Mouse (Mus musculus): Measurements from ENCODE around the gene Lmo1. TPM values are rescaled to one million over a fixed set of nuclear protein-coding genes. Genes with fewer than 3 reads are reported as not detected.

The Lmo1 gene
- total RNA-seq (2017) = 3.4 and 7.3 TPM in 2 replicates

DNA sequence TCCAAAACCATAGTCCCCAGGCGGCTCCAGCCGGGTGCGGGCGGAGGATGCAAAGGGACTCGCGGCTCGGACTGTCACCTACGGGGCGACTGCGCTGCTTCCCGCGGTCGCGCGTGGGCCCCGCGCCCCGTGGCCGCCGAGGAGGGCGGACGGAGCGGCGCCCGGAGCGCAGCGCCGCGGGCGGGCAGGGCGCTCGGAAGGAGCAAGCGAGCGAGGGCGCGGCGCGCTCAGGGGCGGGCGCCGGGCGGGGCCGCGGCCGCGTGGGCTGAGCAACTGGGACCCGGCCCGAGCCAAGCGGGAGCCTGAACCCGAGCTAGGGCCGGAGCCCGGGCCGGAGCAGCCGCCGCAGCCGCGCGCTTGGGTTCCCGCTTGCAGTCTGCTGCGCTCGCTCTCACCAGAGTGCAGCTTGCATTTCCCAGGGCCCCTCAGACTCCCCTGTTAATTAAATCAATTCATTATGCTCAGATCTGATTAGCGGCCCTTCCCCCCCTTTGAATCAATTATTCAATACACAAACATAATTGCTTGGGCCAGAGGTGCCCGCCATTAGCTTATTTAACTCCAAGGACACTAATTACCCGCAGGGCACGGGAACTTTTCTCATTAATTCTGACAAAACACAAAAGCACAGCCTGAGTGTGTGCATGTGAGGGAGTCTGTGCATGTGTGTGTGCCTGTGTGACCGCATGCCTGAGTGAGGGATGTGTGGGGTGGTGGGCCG, at the start of gene Lmo1:
Gene Lmo1, minus strand, starts transcription at position 259 of the 721 bp plus-strand sequence.
- no peak for ATAC-seq (replicated peaks in 1 of 2; ENCODE audit: insufficient read depth in 1 of 2, low FRiP score in 2 of 2, low TSS enrichment in 1 of 2, low read depth in 1 of 2, poor library complexity in 2 of 2, severe bottlenecking in 2 of 2)

- ATAC-seq (replicated peaks in 1 of 2; ENCODE audit: insufficient read depth in 1 of 2, low FRiP score in 2 of 2, low TSS enrichment in 1 of 2, low read depth in 1 of 2, poor library complexity in 2 of 2, severe bottlenecking in 2 of 2) = no peak
Measured at GRCm38 (mm10) chr7:109221716-109222110, 46.7 kb upstream of the Lmo1 start.

DNA sequence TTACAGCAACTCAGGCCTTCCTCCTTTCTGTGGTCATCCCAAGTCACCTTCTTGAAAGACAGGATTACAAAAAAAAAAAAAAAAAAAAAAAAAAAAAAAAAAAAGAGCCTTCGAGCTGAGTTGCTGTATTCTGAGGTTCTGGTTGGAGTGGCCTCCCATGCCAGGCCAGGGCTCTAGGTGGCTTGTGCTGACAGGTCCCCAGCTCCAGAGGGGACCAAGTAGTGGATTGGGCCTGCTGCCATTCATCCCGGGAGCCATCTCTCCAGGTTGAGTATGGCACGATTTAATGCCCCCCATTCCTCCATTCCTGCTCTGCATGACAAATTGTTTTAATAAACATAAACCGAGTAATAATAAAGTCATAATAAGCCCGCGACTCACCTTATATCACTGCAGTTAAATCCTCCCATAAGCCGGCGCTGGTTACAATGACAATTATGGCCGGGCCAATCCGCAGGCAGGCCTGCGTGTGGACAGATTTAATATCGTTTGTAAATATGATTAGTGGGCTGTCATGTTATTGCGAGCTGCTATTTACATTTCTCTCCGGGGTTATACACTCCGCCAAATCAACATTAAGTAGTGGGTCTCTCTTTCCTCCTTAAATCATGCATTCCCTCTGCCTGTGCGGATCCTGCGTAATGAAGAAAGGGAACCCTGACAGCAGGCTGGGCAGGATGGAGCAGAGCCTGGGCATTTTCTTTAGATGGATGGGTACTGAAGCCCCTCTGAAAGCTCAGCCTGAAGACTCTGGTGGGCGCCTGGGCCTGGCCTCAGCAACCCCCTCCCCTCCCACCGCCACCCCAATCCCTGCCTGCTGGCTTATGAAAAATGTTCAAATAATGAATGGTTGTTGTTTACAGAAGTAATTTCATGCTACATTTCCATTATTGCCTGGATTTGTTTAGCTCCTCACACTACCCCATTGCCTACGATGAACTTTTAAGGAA, 46.0 kb upstream of the Lmo1 start:
- ATAC-seq (replicated peaks in 1 of 2; ENCODE audit: insufficient read depth in 1 of 2, low FRiP score in 2 of 2, low TSS enrichment in 1 of 2, low read depth in 1 of 2, poor library complexity in 2 of 2, severe bottlenecking in 2 of 2) = no peak

DNA sequence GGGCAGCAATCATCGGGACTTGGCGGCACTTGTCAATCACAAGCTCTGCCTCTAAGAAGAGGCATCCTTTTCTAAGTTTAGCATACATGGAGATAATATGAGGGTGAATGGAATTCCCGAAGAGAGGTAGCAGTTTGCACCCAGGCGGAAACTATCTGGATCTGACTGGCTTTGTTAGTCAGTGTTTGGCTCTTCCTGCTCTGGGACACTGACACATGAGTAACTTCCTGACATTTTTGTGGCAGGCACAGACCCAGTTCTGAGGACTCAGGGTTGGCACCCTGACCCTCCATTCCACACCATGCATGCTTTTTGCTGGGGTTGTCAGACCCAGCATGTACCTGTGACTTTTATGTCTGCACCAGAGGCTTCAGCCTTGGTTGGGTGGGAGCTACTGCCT, 45.0 kb upstream of the Lmo1 start:
- no peak for ATAC-seq (replicated peaks in 1 of 2; ENCODE audit: insufficient read depth in 1 of 2, low FRiP score in 2 of 2, low TSS enrichment in 1 of 2, low read depth in 1 of 2, poor library complexity in 2 of 2, severe bottlenecking in 2 of 2)

- no peak for ATAC-seq (replicated peaks in 1 of 2; ENCODE audit: insufficient read depth in 1 of 2, low FRiP score in 2 of 2, low TSS enrichment in 1 of 2, low read depth in 1 of 2, poor library complexity in 2 of 2, severe bottlenecking in 2 of 2)
Measured at GRCm38 (mm10) chr7:109218977-109219271, 43.9 kb upstream of the Lmo1 start.

DNA sequence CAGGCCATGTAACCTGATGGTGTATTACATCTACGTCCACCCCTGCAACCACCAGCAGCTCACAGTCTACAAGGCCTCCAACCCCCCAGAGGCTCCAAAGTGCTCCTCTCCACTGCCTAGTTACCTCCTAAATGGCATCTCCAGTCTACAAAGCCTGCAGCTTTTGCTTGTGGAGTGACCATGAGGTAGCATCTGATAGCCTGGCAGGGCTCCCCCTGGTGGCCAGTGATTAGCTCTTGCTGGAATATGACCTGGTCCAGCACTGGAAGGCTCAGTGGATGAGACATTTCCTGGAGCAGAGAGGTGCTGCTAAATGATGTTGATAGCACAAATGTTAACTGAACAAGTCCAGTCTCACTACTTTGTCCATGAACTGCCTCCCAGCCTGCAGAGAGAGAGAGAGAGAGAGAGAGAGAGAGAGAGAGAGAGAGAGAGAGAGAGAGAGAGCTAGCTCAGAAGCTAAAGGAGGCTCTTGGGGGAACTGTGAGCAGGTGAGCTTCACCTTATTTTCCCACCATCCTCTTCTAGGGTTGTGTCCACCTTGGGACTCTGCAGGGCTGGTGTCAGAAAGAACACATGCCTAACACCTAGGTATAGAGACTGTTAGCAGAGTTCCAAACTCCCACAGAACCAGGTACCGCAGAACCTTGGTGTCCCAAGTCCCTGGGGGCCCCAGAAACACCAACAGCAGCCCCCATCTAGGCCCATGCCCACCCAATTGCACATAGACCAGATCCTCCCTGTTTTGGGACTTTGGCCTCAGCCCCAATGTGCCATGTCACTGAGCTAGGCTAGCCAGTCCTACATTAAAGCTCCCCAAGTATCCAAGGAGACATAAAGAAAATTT, 43.3 kb upstream of the Lmo1 start:
- peak; percentile 86 to 93 for ATAC-seq (replicated peaks in 1 of 2; ENCODE audit: insufficient read depth in 1 of 2, low FRiP score in 2 of 2, low TSS enrichment in 1 of 2, low read depth in 1 of 2, poor library complexity in 2 of 2, severe bottlenecking in 2 of 2)

DNA sequence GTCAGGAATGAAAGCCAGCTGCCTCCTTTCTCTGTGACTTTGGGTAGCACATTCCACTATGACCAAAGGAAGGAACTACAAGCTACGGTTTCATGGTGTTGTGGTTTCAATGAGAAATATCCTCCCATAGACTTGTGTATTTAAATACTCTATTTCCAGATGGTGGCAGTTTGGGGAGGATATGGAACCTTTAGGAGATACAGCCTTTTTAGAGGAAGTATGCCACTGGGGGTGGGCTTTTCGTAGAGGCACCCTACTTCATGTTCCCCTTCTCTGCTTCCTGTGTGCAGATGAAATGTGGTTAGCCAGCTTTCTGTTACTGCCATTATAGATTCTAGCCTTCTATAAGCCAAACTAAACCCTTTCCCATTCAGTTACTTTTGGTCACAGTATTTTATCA, 34.8 kb upstream of the Lmo1 start:
- peak; percentile 87 to 92 for ATAC-seq (replicated peaks in 1 of 2; ENCODE audit: insufficient read depth in 1 of 2, low FRiP score in 2 of 2, low TSS enrichment in 1 of 2, low read depth in 1 of 2, poor library complexity in 2 of 2, severe bottlenecking in 2 of 2)

- ATAC-seq (replicated peaks in 1 of 2; ENCODE audit: insufficient read depth in 1 of 2, low FRiP score in 2 of 2, low TSS enrichment in 1 of 2, low read depth in 1 of 2, poor library complexity in 2 of 2, severe bottlenecking in 2 of 2) = no peak
Measured at GRCm38 (mm10) chr7:109207811-109208210, 32.8 kb upstream of the Lmo1 start.

DNA sequence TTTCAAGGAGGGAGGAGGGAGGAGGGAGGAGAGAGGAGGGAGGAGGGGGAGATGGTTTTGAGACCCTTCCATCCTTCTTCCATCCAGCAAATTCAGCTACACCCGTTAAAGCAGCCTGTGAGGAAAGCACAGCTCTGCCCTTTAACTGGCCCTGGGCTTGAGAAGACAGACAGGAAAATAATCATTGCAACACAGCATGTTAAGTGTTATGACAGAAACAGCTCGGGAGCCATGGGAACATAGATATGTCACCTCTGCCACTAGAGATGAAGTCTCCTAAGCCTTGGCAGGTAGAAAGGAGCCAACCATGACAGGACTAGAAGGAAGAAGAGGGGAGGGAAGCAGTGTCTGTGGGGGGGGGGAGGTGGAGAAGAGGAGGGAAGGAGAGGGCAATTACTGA, 31.4 kb upstream of the Lmo1 start:
- ATAC-seq (replicated peaks in 1 of 2; ENCODE audit: insufficient read depth in 1 of 2, low FRiP score in 2 of 2, low TSS enrichment in 1 of 2, low read depth in 1 of 2, poor library complexity in 2 of 2, severe bottlenecking in 2 of 2) = no peak

DNA sequence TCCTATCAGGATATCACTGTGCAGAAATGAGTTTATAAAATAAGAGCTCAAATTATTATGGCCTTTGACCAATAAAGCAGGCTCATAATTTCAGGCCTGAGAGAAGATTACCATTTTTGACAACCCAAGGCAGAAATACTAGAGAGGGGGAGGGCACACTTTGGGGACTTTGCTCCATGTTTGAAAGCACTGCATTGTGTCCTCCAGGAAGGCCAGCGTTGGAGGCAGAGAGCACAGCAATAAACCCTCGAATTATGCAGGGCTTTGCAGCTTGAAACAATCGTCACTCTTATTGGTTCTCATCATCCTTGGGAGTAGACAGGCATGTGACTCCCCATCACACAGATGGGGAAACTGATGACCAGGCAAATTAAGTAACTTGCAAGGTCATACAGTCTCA, 28.1 kb upstream of the Lmo1 start:
- no peak for ATAC-seq (replicated peaks in 1 of 2; ENCODE audit: insufficient read depth in 1 of 2, low FRiP score in 2 of 2, low TSS enrichment in 1 of 2, low read depth in 1 of 2, poor library complexity in 2 of 2, severe bottlenecking in 2 of 2)

DNA sequence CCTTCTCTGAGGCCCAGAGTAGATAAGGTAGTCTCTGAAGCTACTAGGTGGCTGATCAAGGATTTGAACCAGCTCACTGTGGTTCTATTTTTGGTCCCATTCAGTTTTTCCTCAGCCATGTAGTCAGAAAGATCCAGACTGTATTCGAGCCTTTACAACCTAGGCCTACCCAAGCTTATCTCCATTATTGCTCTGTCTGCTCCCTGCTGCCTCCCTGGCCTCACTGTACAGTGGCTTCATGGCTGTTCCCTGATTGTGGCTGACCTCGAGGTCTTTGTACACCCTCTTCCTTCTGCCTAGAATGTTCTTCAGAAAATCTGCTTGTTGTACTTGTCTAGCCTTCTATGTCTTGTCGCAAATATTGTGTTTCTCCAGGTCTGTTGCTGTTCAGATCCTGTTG, 25.6 kb upstream of the Lmo1 start:
- no peak for ATAC-seq (replicated peaks in 1 of 2; ENCODE audit: insufficient read depth in 1 of 2, low FRiP score in 2 of 2, low TSS enrichment in 1 of 2, low read depth in 1 of 2, poor library complexity in 2 of 2, severe bottlenecking in 2 of 2)

- no peak for ATAC-seq (replicated peaks in 1 of 2; ENCODE audit: insufficient read depth in 1 of 2, low FRiP score in 2 of 2, low TSS enrichment in 1 of 2, low read depth in 1 of 2, poor library complexity in 2 of 2, severe bottlenecking in 2 of 2)
Measured at GRCm38 (mm10) chr7:109197161-109197650, 22.2 kb upstream of the Lmo1 start.

- ATAC-seq (replicated peaks in 1 of 2; ENCODE audit: insufficient read depth in 1 of 2, low FRiP score in 2 of 2, low TSS enrichment in 1 of 2, low read depth in 1 of 2, poor library complexity in 2 of 2, severe bottlenecking in 2 of 2) = no peak
Measured at GRCm38 (mm10) chr7:109196399-109197082, 21.5 kb upstream of the Lmo1 start.

GRCm38 (mm10) chr7:109195982-109196381, 21.0 kb upstream of the Lmo1 start:
- no peak for ATAC-seq (replicated peaks in 1 of 2; ENCODE audit: insufficient read depth in 1 of 2, low FRiP score in 2 of 2, low TSS enrichment in 1 of 2, low read depth in 1 of 2, poor library complexity in 2 of 2, severe bottlenecking in 2 of 2)

DNA sequence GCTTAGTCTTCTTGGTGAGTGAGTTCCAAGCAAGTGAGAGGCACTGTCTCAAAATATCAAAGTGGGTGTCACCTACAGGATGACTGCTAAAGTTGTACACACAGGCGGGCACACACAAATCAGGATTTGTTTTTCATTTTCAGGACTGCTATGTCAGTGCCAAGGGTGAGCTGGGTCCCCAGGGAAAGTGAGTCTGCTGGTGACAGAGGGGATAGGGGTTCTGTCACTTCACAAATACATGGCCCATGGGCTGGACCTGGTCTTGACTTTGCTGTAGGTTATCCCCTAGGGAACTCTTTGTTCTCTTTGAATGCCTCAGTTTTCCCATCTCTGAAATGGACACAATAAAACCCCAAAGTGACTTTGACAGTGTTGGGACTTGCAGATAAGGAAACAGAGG, 19.8 kb upstream of the Lmo1 start:
- ATAC-seq (replicated peaks in 1 of 2; ENCODE audit: insufficient read depth in 1 of 2, low FRiP score in 2 of 2, low TSS enrichment in 1 of 2, low read depth in 1 of 2, poor library complexity in 2 of 2, severe bottlenecking in 2 of 2) = no peak

GRCm38 (mm10) chr7:109187244-109188035, 12.4 kb upstream of the Lmo1 start:
- no peak for ATAC-seq (replicated peaks in 1 of 2; ENCODE audit: insufficient read depth in 1 of 2, low FRiP score in 2 of 2, low TSS enrichment in 1 of 2, low read depth in 1 of 2, poor library complexity in 2 of 2, severe bottlenecking in 2 of 2)
